Mouse (Mus musculus) heart, postnatal 0 days (tissue): ENCODE data around the gene Cebpzos. TPM values are rescaled to one million over a fixed set of nuclear protein-coding genes. Genes with fewer than 3 reads are reported as not detected.

Source experiments
- ATAC-seq: fragments of 200-750 bp; cut with Nextera tagmentation; 2 replicates; pipeline ENCODE4 v1.8.0; 2017; ENCODE audit warnings: low read depth, moderate number of reproducible peaks, moderate library complexity; ENCODE audit not compliant: insufficient read depth
- DNase-seq: peaks from one replicate; pipeline ENCODE4 v3.0.0-alpha.2; 2016; ENCODE audit warnings: low spot score
- H3K27ac ChIP-seq: fragments of 300-500 bp; sonication (generic); 2 replicates; pipeline ENCODE4 v1.5.1; 2014; ENCODE audit warnings: low read depth, mild to moderate bottlenecking
- H3K27me3 ChIP-seq: fragments of 300-500 bp; sonication (generic); 2 replicates; pipeline ENCODE4 v1.6.1; 2014; ENCODE audit warnings: low read length, mixed read lengths; ENCODE audit not compliant: control insufficient read depth, insufficient read depth
- H3K36me3 ChIP-seq: fragments of 300-500 bp; sonication (generic); replicated peaks from 2 replicates; pipeline ENCODE4 v1.6.1; 2014; ENCODE audit warnings: low read length, mixed read lengths; ENCODE audit not compliant: control insufficient read depth, insufficient read depth
- H3K4me1 ChIP-seq: fragments of 300-500 bp; sonication (generic); 2 replicates; pipeline ENCODE4 v1.6.1; 2014; ENCODE audit warnings: antibody characterized with exemption; ENCODE audit not compliant: control insufficient read depth, insufficient read depth
- H3K4me2 ChIP-seq: fragments of 300-500 bp; sonication (generic); 2 replicates; pipeline ENCODE4 v1.6.1; 2014; ENCODE audit warnings: low read depth, mild to moderate bottlenecking, low read length, moderate library complexity
- H3K4me3 ChIP-seq: fragments of 300-500 bp; sonication (generic); 2 replicates; pipeline ENCODE4 v1.5.1; 2014; ENCODE audit warnings: low read depth, low read length
- H3K9ac ChIP-seq: fragments of 300-500 bp; sonication (generic); replicated peaks from 2 replicates; pipeline ENCODE4 v1.6.1; 2014; ENCODE audit warnings: low read depth, low read length, mixed read lengths
- H3K9me3 ChIP-seq: fragments of 300-500 bp; sonication (generic); replicated peaks from 2 replicates; pipeline ENCODE4 v1.6.1; 2016; ENCODE audit warnings: low read length; ENCODE audit not compliant: control insufficient read depth
- CTCF ChIP-seq: IDR thresholded peaks from 2 replicates; pipeline ENCODE4 v1.5.1; 2016; ENCODE audit warnings: antibody characterized with exemption, control low read depth, low read depth
- EP300 ChIP-seq: IDR thresholded peaks from 2 replicates; pipeline ENCODE4 v1.6.1; 2016; ENCODE audit warnings: antibody characterized with exemption, low read depth
- WGBS: fragments of 180-500 bp; shearing (Covaris S2); extraction: QIAGEN DNeasy Blood & Tissue Kit; methylation state at CpG from one replicate; pipeline ENCODE4 v1.1.7; 2014; 5-methylcytosine and 5-hydroxymethylcytosine counted together
- polyA plus RNA-seq: library from polyadenylated mRNA; unstranded; fragments of >200 nt; fragmentation: Nextera tagmentation; extraction: Ambion mirVana; gene quantifications from 2 replicates; pipeline ENCODE4 v1.2.1, GENCODE M21; 2015
- total RNA-seq: library from RNA; depleted of rRNA; stranded (reverse); fragments of >200 nt; gene quantifications from 2 replicates; pipeline ENCODE4 v1.2.3, GENCODE M21; 2014; ENCODE audit warnings: low replicate concordance; rRNA removed

Gene Cebpzos
- total RNA-seq = 21.4 and 56.7 TPM in 2 replicates
- polyA plus RNA-seq = 134 and 145 TPM in 2 replicates

DNA sequence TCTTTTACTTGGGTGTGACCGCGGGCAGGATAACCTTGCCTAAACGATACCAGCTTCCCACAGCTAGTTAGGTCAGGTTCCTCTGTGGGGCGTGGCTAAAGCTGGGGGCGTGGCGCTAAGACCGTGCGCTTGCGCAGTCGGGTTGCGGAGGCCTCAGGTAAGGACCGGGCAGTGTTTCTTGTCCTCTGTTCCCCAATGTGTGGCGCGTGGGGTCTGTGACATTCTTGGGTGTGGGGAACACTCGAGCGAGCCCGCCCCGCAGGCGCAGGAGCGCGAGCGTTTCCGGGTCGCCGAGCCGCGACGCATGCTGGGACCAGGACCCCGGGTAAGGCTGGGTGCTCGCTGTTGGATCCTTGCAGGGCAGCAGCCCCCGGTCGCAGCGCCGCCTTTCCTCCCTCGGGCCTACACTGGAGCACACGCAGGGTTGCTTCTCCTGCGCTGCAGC lies at the start of gene Cebpzos:
Cebpzos (plus strand) TSS at position 132 of the 445 bp plus-strand sequence.
- TF ChIP-seq CTCF (no peak), EP300 (no peak)
- Histone ChIP-seq H3K36me3 (peaks cover 25% of the 10 kb centered on the region), H3K4me2 (peak within 1 kb of the TSS; percentile 88), H3K9me3 (no peaks in the 10 kb centered on the region), H3K27ac (peak within 1 kb of the TSS; percentile 89), H3K9ac (peak within 1 kb of the TSS; percentile 76), H3K4me3 (peak within 1 kb of the TSS; percentile 84), H3K27me3 (no peaks in the 10 kb centered on the region), H3K4me1 (peaks cover 9% of the 10 kb centered on the region; the same call in 1 of the 2 replicates)
- ATAC-seq (peak; percentile 92), DNase-seq (peak; percentile 79)
- WGBS = under 1% methylated on average over 37 of the region's 37 CpGs

DNA sequence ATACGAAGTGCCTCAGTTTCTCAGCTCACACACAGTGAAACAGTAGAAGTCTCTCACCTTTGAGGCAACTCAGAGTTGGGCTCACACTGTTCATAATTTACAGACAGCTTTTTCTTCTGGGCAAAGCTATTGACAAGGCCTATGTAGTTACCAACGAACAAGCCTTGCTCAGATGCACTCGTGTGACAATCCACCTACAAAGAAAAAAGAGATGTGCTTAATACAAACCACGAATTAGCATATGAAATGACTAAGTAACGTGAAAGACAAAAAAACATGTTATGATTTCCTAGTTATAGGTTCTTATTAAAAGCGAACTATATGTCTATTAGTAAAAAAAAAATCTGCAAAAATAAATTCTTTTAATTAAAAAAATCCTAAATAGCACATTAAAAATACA lies 42.4 kb upstream of the Cebpzos start:
- no peak for DNase-seq
- Histone ChIP-seq H3K36me3 (peaks cover 77% of the 10 kb centered on the region), H3K4me1 (no peaks in the 10 kb centered on the region), H3K27me3 (no peaks in the 10 kb centered on the region), H3K9ac (no peak overlapping the region), H3K4me3 (no peak overlapping the region), H3K9me3 (no peaks in the 10 kb centered on the region), H3K4me2 (no peak overlapping the region), H3K27ac (no peak overlapping the region)
- ATAC-seq = no peak
- 92% methylated on average over 6 of the region's 6 CpGs for WGBS
- TF ChIP-seq CTCF = no peak
- no peak for TF ChIP-seq EP300

DNA sequence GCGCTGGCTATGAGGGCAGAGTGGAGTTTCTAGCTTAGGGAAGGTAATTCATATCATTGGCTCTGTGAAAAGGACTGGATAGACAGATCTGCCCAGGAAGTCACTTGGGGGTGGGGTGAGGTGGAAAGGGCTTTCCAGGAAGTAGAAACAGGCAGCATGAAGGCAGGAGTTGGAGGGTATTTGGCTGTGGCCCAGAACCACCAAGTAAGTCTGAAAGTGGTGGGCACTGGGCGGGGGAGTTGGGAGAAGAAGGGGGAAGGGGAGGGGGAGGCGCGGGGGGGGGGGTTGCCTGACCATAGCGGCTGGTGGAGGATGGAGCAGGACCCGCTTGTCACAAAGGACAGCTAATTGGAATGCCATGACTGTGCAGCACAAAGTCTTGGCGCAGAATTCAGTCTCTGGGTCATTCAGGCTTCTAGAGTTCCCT lies 34.4 kb upstream of the Cebpzos start:
- H3K9me3 ChIP-seq = peaks cover 5% of the 10 kb centered on the region; the same call in 1 of the 2 replicates
- DNase-seq = peak; percentile 25
- peak overlapping the region; percentile 82 for H3K27ac ChIP-seq
- 23% methylated on average over 2 of the region's 7 CpGs for WGBS
- H3K4me1 ChIP-seq = peaks cover 11% of the 10 kb centered on the region; the same call in 1 of the 2 replicates
- H3K4me3 ChIP-seq = peak overlapping the region; percentile 74
- ATAC-seq = peak; percentile 42
- peak overlapping the region; percentile 78 for H3K9ac ChIP-seq
- peak overlapping the region; percentile 69 for H3K4me2 ChIP-seq
- H3K36me3 ChIP-seq = peaks cover 21% of the 10 kb centered on the region
- no peak for TF ChIP-seq EP300
- TF ChIP-seq CTCF = no peak
- H3K27me3 ChIP-seq = no peaks in the 10 kb centered on the region

GRCm38 (mm10) chr17:78882401-78883112 lies 33.7 kb upstream of the Cebpzos start, which contains the start of gene Eif2ak2:
Gene Eif2ak2, minus strand, starts transcription at chr17:78882573.
- TF ChIP-seq EP300 (0 out of 2 replicates have a peak, but pooled peaks have one; percentile 40), CTCF (no peak)
- WGBS = under 1% methylated on average over 28 of the region's 28 CpGs

GRCm38 (mm10) chr17:78883291-78883690 lies 33.0 kb upstream of the Cebpzos start:
- Histone ChIP-seq H3K9ac (no peak overlapping the region), H3K27me3 (no peaks in the 10 kb centered on the region), H3K4me3 (no peak overlapping the region), H3K27ac (no peak overlapping the region), H3K4me2 (no peak overlapping the region), H3K9me3 (peaks cover 5% of the 10 kb centered on the region; the same call in 1 of the 2 replicates), H3K4me1 (peaks cover 11% of the 10 kb centered on the region; the same call in 1 of the 2 replicates), H3K36me3 (peaks cover 8% of the 10 kb centered on the region)
- WGBS = 91% methylated on average over 4 of the region's 4 CpGs
- DNase-seq (no peak), ATAC-seq (no peak)
- no peak for TF ChIP-seq EP300
- no peak for TF ChIP-seq CTCF

More at GRCm38 (mm10) chr17:78882401-78883112, 33.7 kb upstream of the Cebpzos start, which contains the start of gene Eif2ak2:
- peak within 1 kb of the TSS; percentile 82 for H3K27ac ChIP-seq
- no peaks in the 10 kb centered on the region for H3K27me3 ChIP-seq
- peaks cover 15% of the 10 kb centered on the region for H3K36me3 ChIP-seq
- peak within 1 kb of the TSS; percentile 69 for H3K4me2 ChIP-seq
- H3K4me3 ChIP-seq = peak within 1 kb of the TSS; percentile 74
- peak within 1 kb of the TSS; percentile 78 for H3K9ac ChIP-seq
- peak; percentile 99 for ATAC-seq
- peak; percentile 82 for DNase-seq
- H3K9me3 ChIP-seq = peaks cover 5% of the 10 kb centered on the region; the same call in 1 of the 2 replicates
- peaks cover 11% of the 10 kb centered on the region; the same call in 1 of the 2 replicates for H3K4me1 ChIP-seq
